Mouse (Mus musculus): ENCODE data around the gene Gm8374. TPM values are rescaled to one million over a fixed set of nuclear protein-coding genes. Genes with fewer than 3 reads are reported as not detected.
"Not testable (repeated sequence)": the region's sequence is repeated elsewhere in the genome, so short reads cannot be mapped to it uniquely, and the experiment has no call there.

The Gm8374 gene
- polyA plus RNA-seq (2014; fragmentation: Nextera tagmentation; extraction: Ambion mirVana): not detected in 2 replicates

- 90% methylated on average over 3 of the region's 3 CpGs for whole genome bisulfite sequencing
- DNase-seq (ENCODE audit: low spot score); ATAC-seq (ENCODE audit: low FRiP score); H3K4me1 ChIP-seq (replicated peaks; ENCODE audit: control insufficient read depth, insufficient read depth, low read length); H3K4me2 ChIP-seq (replicated peaks); H3K27ac ChIP-seq; H3K9ac ChIP-seq; H3K4me3 ChIP-seq (replicated peaks; ENCODE audit: low read length); H3K36me3 ChIP-seq (replicated peaks; ENCODE audit: control insufficient read depth, insufficient read depth); H3K27me3 ChIP-seq (ENCODE audit: control insufficient read depth, insufficient read depth, low read length); H3K9me3 ChIP-seq (ENCODE audit: control insufficient read depth, low read length): not testable (repeated sequence)
These were observed at the start of gene Gm8374 for GRCm38 (mm10) chr14:7365034-7365433. TSS of gene Gm8374 (minus strand) at chr14:7365134.

DNA sequence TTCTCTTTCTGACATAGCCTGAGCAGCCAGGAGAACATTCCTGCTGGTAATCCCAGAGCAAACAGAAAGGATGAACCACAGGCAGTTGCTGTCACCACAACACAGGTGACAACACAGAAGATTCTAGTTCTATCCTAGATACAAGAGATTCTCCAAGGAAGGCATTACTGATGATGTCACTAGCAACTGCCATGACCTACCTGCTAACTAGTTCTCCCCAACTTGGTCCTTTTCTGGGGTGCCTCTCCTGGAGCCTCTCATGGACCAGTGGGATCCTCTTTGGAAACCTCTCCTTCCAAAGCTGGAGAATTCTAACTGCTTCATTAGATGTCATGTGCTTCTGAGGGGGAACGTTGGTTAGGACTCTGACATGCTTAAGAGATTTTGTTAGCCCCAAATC is 32.6 kb downstream of the Gm8374 start, which contains the start of gene Gm5797:
Gm5797 (minus strand) TSS at position 101 of the 400 bp plus-strand sequence.
- H3K36me3 ChIP-seq (replicated peaks; ENCODE audit: control insufficient read depth, insufficient read depth); H3K4me2 ChIP-seq (replicated peaks); H3K9ac ChIP-seq; H3K27ac ChIP-seq; ATAC-seq (ENCODE audit: low FRiP score); DNase-seq (ENCODE audit: low spot score); H3K4me1 ChIP-seq (replicated peaks; ENCODE audit: control insufficient read depth, insufficient read depth, low read length); H3K4me3 ChIP-seq (replicated peaks; ENCODE audit: low read length); H3K27me3 ChIP-seq (ENCODE audit: control insufficient read depth, insufficient read depth, low read length); H3K9me3 ChIP-seq (ENCODE audit: control insufficient read depth, low read length): not testable (repeated sequence)
- WGBS: no CpG with 5 or more reads among the region's 1 CpGs

- H3K4me3 ChIP-seq (replicated peaks; ENCODE audit: low read length): peak overlapping the region; percentile 51
- H3K27ac ChIP-seq: peak overlapping the region; percentile 66
- not testable (repeated sequence) for H3K27me3 ChIP-seq (ENCODE audit: control insufficient read depth, insufficient read depth, low read length); H3K4me1 ChIP-seq (replicated peaks; ENCODE audit: control insufficient read depth, insufficient read depth, low read length); ATAC-seq (ENCODE audit: low FRiP score); H3K9me3 ChIP-seq (ENCODE audit: control insufficient read depth, low read length); H3K36me3 ChIP-seq (replicated peaks; ENCODE audit: control insufficient read depth, insufficient read depth)
- DNase-seq (ENCODE audit: low spot score): peak; percentile 43
- peak overlapping the region; percentile 54 for H3K4me2 ChIP-seq (replicated peaks)
- H3K9ac ChIP-seq: peak overlapping the region; percentile 71
- WGBS: under 1% methylated on average over 12 of the region's 19 CpGs
These were observed 49.8 kb downstream of the Gm8374 start for GRCm38 (mm10) chr14:7315093-7315492.

DNA sequence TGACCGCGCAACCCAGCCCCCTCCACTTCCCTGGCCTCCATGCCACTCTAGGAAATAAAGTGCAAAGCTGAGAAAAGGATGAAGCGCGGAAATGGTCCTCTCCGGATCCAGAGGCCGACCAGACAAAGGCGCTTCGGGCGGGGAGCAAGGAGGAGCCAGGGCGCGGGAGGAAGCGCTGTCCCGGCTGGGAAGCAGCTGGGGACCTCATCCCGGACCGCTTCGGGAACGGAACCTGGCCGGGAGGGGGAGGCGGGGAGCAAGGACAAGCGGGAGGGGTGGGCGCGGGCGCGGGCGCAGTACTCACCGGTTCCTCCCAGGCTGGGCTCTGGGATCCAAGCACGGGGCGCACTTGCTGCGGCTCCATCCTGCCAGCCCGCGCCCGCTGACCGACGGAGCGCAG is 50.3 kb downstream of the Gm8374 start, which contains the start of gene Gm3739:
Gm3739 (minus strand) TSS at position 389 of the 400 bp plus-strand sequence.
- not testable (repeated sequence) for H3K9me3 ChIP-seq (ENCODE audit: control insufficient read depth, low read length); H3K36me3 ChIP-seq (replicated peaks; ENCODE audit: control insufficient read depth, insufficient read depth); H3K27me3 ChIP-seq (ENCODE audit: control insufficient read depth, insufficient read depth, low read length); H3K4me1 ChIP-seq (replicated peaks; ENCODE audit: control insufficient read depth, insufficient read depth, low read length); DNase-seq (ENCODE audit: low spot score); ATAC-seq (ENCODE audit: low FRiP score)
- peak within 1 kb of the TSS; percentile 54 for H3K4me2 ChIP-seq (replicated peaks)
- H3K4me3 ChIP-seq (replicated peaks; ENCODE audit: low read length): peak within 1 kb of the TSS; percentile 51
- peak within 1 kb of the TSS; percentile 66 for H3K27ac ChIP-seq
- 0% methylated on average over 2 of the region's 35 CpGs for WGBS
- H3K9ac ChIP-seq: peak within 1 kb of the TSS; percentile 71

Other genes with a start within 250 kb of the Gm8374 start
- not detected in 2 replicates for gene Gm6676, start 239.7 kb downstream of the Gm8374 start, polyA plus RNA-seq (2014; fragmentation: Nextera tagmentation; extraction: Ambion mirVana)
- gene Gm3512, start 190.6 kb downstream of the Gm8374 start, polyA plus RNA-seq (2014; fragmentation: Nextera tagmentation; extraction: Ambion mirVana): 10.2 and 12.4 TPM in 2 replicates
- gene Gm16434, start 170.6 kb downstream of the Gm8374 start, polyA plus RNA-seq (2014; fragmentation: Nextera tagmentation; extraction: Ambion mirVana): not detected in 2 replicates
- not detected in 2 replicates for gene Gm3727, start 100.4 kb downstream of the Gm8374 start, polyA plus RNA-seq (2014; fragmentation: Nextera tagmentation; extraction: Ambion mirVana)
- 6.8 TPM in 2 replicates for gene Gm3739, start 50.1 kb downstream of the Gm8374 start, polyA plus RNA-seq (2014; fragmentation: Nextera tagmentation; extraction: Ambion mirVana)
- not detected in 2 replicates for gene Gm5797, start 32.7 kb downstream of the Gm8374 start, polyA plus RNA-seq (2014; fragmentation: Nextera tagmentation; extraction: Ambion mirVana)
- gene Gm3755, start 85.8 kb upstream of the Gm8374 start, polyA plus RNA-seq (2014; fragmentation: Nextera tagmentation; extraction: Ambion mirVana): not detected in 2 replicates
- gene Gm3752, start 118.6 kb upstream of the Gm8374 start, polyA plus RNA-seq (2014; fragmentation: Nextera tagmentation; extraction: Ambion mirVana): 14.4 and 19.1 TPM in 2 replicates
- gene Gm3558, start 203.4 kb upstream of the Gm8374 start, polyA plus RNA-seq (2014; fragmentation: Nextera tagmentation; extraction: Ambion mirVana): 6.8 and 7.8 TPM in 2 replicates
- gene Gm10338, start 230.5 kb upstream of the Gm8374 start, polyA plus RNA-seq (2014; fragmentation: Nextera tagmentation; extraction: Ambion mirVana): not detected in 2 replicates